Mouse (Mus musculus) large intestine, adult 2 months (tissue): ENCODE measurements around the gene Aip. TPM values are rescaled to one million over a fixed set of nuclear protein-coding genes. Genes with fewer than 3 reads are reported as not detected.

Source experiments
- DNase-seq: peaks from one replicate; pipeline ENCODE4 v3.0.0-alpha.2; 2012; ENCODE audit warnings: low read depth, low spot score
- WGBS: fragments of 180-500 bp; shearing (Covaris S2); methylation state at CpG from one replicate; pipeline ENCODE4 v1.1.7; 2018; 5-methylcytosine and 5-hydroxymethylcytosine counted together
- polyA plus RNA-seq: library from polyadenylated mRNA; depleted of rRNA; stranded (reverse); fragments of >200 nt; gene quantifications from 2 replicates; pipeline ENCODE4 v1.2.3, GENCODE M21; 2012

Gene Aip
- polyA plus RNA-seq, 1 experiment, result 62.8 TPM

GRCm38 (mm10) chr19:4117006-4117405 is 8.7 kb downstream of the Aip start:
- DNase-seq, result no peak
- WGBS, result 95% methylated on average over 7 of the region's 7 CpGs

GRCm38 (mm10) chr19:4115816-4116215 is 9.8 kb downstream of the Aip start:
- DNase-seq, result no peak
- WGBS, result 86% methylated on average over 11 of the region's 11 CpGs

GRCm38 (mm10) chr19:4115144-4115543 is 10.5 kb downstream of the Aip start:
- no peak for DNase-seq
- WGBS, result 94% methylated on average over 10 of the region's 10 CpGs

GRCm38 (mm10) chr19:4114551-4114950 is 11.1 kb downstream of the Aip start:
- no peak for DNase-seq
- WGBS, result 55% methylated on average over 10 of the region's 10 CpGs

GRCm38 (mm10) chr19:4113806-4114230 is 11.8 kb downstream of the Aip start:
- DNase-seq, result no peak
- 5% methylated on average over 5 of the region's 5 CpGs for WGBS

GRCm38 (mm10) chr19:4113186-4113805 is 12.4 kb downstream of the Aip start:
- DNase-seq, result no peak
- 14% methylated on average over 13 of the region's 13 CpGs for WGBS

GRCm38 (mm10) chr19:4112063-4112960 is 13.3 kb downstream of the Aip start:
- WGBS, result 92% methylated on average over 26 of the region's 26 CpGs
- no peak for DNase-seq

GRCm38 (mm10) chr19:4108535-4108934 is 17.1 kb downstream of the Aip start:
- 85% methylated on average over 9 of the region's 9 CpGs for WGBS
- no peak for DNase-seq

GRCm38 (mm10) chr19:4106654-4107053 is 19.0 kb downstream of the Aip start:
- DNase-seq, result no peak
- 93% methylated on average over 14 of the region's 14 CpGs for WGBS

GRCm38 (mm10) chr19:4104675-4105194 is 20.9 kb downstream of the Aip start:
- WGBS, result 94% methylated on average over 16 of the region's 16 CpGs
- no peak for DNase-seq

GRCm38 (mm10) chr19:4103792-4104191 is 21.9 kb downstream of the Aip start:
- DNase-seq, result no peak
- 82% methylated on average over 3 of the region's 3 CpGs for WGBS

- DNase-seq, result no peak
- 97% methylated on average over 18 of the region's 18 CpGs for WGBS
Observed at GRCm38 (mm10) chr19:4103294-4103693, 22.4 kb downstream of the Aip start.

- 95% methylated on average over 12 of the region's 12 CpGs for WGBS
- DNase-seq, result no peak
Observed at GRCm38 (mm10) chr19:4102626-4103025, 23.0 kb downstream of the Aip start.

GRCm38 (mm10) chr19:4102049-4102448 is 23.6 kb downstream of the Aip start:
- WGBS, result 92% methylated on average over 2 of the region's 2 CpGs
- no peak for DNase-seq

GRCm38 (mm10) chr19:4101466-4101865 is 24.2 kb downstream of the Aip start:
- no peak for DNase-seq
- WGBS, result 95% methylated on average over 6 of the region's 6 CpGs

GRCm38 (mm10) chr19:4100718-4101261 is 24.9 kb downstream of the Aip start:
- WGBS, result 7% methylated on average over 52 of the region's 52 CpGs
- DNase-seq, result no peak

GRCm38 (mm10) chr19:4099837-4100717 is 25.6 kb downstream of the Aip start, which contains the start of gene Pitpnm1:
TSS of gene Pitpnm1 (plus strand) at chr19:4099998.
- 1% methylated on average over 53 of the region's 53 CpGs for WGBS
- DNase-seq, result no peak

GRCm38 (mm10) chr19:4099056-4099455 is 26.6 kb downstream of the Aip start:
- peak; percentile 94 for DNase-seq
- 4% methylated on average over 9 of the region's 9 CpGs for WGBS

- WGBS, result 66% methylated on average over 13 of the region's 13 CpGs
- DNase-seq, result no peak
Observed at GRCm38 (mm10) chr19:4098426-4098825, 27.2 kb downstream of the Aip start.
